Mouse (Mus musculus) kidney, adult 2 months (tissue): ENCODE measurements around the gene Serpinb5.

ENCODE experiments used
- CTCF ChIP-seq: fragments of 200-500 bp; conservative IDR thresholded peaks from 2 replicates; pipeline ENCODE4 v1.5.1; 2011; ENCODE audit warnings: low read depth, mild to moderate bottlenecking, control low read depth, low read length, moderate library complexity, mixed read lengths; ENCODE audit not compliant: insufficient read depth, insufficient read length
- POLR2A ChIP-seq: fragments of 200-500 bp; IDR thresholded peaks from one replicate; pipeline ENCODE4 v1.6.1; 2011; ENCODE audit warnings: low read depth, low read length, control low read depth

DNA sequence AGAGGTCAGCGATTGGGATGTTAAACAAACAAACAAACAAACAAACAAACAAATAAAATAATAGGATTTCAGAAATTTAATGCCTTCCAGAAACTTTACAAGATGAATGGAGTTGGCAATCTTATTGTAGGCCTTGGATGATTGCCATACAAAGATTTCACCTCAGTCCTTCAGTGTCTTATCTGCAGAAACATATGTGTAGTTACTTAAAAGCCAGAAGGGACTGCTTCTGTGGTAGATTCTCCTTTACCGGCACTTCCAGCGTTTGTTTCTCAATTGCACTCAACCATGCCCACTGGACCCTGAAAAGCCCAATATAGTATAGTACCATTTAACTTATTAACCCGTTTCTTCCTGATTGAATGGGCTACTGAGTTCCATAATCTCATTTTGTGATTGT lies 32.2 kb upstream of the Serpinb5 start:
- TF ChIP-seq POLR2A (no peak), CTCF (no peak)
